Mouse (Mus musculus) midbrain, embryonic 16.5 days (tissue): Measurements from ENCODE around the gene Ankrd10. TPM values are rescaled to one million over a fixed set of nuclear protein-coding genes. Genes with fewer than 3 reads are reported as not detected.

ENCODE experiments used
- ATAC-seq: fragments of 200-750 bp; cut with Nextera tagmentation; 2 replicates; pipeline ENCODE4 v1.8.0; 2017; ENCODE audit warnings: moderate TSS enrichment
- H3K27ac ChIP-seq: fragments of 300-500 bp; sonication (generic); 2 replicates; pipeline ENCODE4 v1.5.1; 2014; ENCODE audit warnings: mild to moderate bottlenecking, low read length, mixed read lengths
- H3K27me3 ChIP-seq: fragments of 300-500 bp; sonication (generic); 2 replicates; pipeline ENCODE4 v1.6.1; 2014; ENCODE audit warnings: low read depth, low read length, mixed read lengths; ENCODE audit not compliant: control insufficient read depth, insufficient read depth
- H3K36me3 ChIP-seq: fragments of 300-500 bp; sonication (generic); 2 replicates; pipeline ENCODE4 v1.6.1; 2014; ENCODE audit warnings: mild to moderate bottlenecking, low read length, moderate library complexity, mixed read lengths; ENCODE audit not compliant: control insufficient read depth, insufficient read depth
- H3K4me1 ChIP-seq: fragments of 300-500 bp; sonication (generic); 2 replicates; pipeline ENCODE4 v1.6.1; 2014; ENCODE audit warnings: mild to moderate bottlenecking, low read length, mixed read lengths; ENCODE audit not compliant: control insufficient read depth, insufficient read depth
- H3K4me2 ChIP-seq: fragments of 300-500 bp; sonication (generic); 2 replicates; pipeline ENCODE4 v1.6.1; 2014; ENCODE audit warnings: mild to moderate bottlenecking, low read length, mixed read lengths
- H3K4me3 ChIP-seq: fragments of 300-500 bp; sonication (generic); 2 replicates; pipeline ENCODE4 v1.5.1; 2014; ENCODE audit warnings: low read depth, mild to moderate bottlenecking, low read length, moderate library complexity, mixed read lengths
- H3K9ac ChIP-seq: fragments of 300-500 bp; sonication (generic); 2 replicates; pipeline ENCODE4 v1.6.1; 2014; ENCODE audit warnings: low read depth, low read length, mixed read lengths
- H3K9me3 ChIP-seq: fragments of 300-500 bp; sonication (generic); replicated peaks from 2 replicates; pipeline ENCODE4 v1.6.1; 2014; ENCODE audit warnings: mild to moderate bottlenecking, low read length, mixed read lengths; ENCODE audit not compliant: control insufficient read depth, poor library complexity, severe bottlenecking
- WGBS: fragments of 180-500 bp; shearing (Covaris S2); extraction: QIAGEN DNeasy Blood & Tissue Kit; methylation state at CpG from one replicate; pipeline ENCODE4 v1.1.7; 2014; 5-methylcytosine and 5-hydroxymethylcytosine counted together
- polyA plus RNA-seq: library from polyadenylated mRNA; unstranded; fragments of >200 nt; fragmentation: Nextera tagmentation; extraction: Ambion mirVana; gene quantifications from 2 replicates; pipeline ENCODE4 v1.2.1, GENCODE M21; 2015

Ankrd10 gene
- polyA plus RNA-seq, 1 experiment from 2014 or later: 90.9 TPM

DNA sequence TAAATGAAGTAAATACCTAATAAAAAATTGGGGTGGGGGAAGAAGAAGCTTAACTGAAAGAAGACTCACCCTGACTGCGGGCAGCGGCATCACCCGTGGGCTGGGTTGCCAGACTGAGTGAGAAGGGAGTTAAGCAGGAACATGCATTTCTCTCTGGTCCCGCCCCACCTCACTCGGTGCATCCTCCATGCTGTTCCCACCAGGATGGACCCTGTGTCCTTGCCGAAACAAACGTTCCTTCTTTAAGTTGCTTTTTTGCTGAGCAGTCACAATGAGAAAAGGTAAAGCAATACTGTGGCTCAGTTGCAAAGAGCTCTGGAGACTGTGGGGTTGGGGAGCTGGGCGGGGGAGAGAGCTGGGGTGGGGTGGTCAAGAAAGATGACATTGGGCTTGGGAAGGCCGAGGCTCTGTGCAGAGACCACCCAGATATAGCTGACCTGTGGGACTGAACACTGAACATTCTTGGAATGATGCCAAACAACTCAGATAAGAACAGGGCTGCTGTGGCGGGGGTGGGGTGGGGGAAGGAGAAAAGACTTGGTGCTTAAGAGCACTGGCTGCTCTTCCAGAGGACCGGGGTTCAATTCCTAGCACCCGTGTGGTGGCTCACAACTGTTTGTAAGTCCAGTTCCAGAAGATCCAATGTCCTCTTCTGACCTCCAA, 42.2 kb downstream of the Ankrd10 start:
- Histone ChIP-seq H3K9ac (no peak overlapping the region), H3K27ac (no peak overlapping the region), H3K4me3 (no peak overlapping the region), H3K4me1 (no peaks in the 10 kb centered on the region), H3K4me2 (no peak overlapping the region), H3K27me3 (no peaks in the 10 kb centered on the region), H3K36me3 (no peaks in the 10 kb centered on the region), H3K9me3 (no peaks in the 10 kb centered on the region)
- 72% methylated on average over 12 of the region's 12 CpGs for whole genome bisulfite sequencing
- no peak for ATAC-seq

GRCm38 (mm10) chr8:11592296-11592695, 43.3 kb downstream of the Ankrd10 start:
- Histone ChIP-seq H3K27ac (no peak overlapping the region), H3K36me3 (no peaks in the 10 kb centered on the region), H3K9ac (no peak overlapping the region), H3K27me3 (no peaks in the 10 kb centered on the region), H3K4me1 (no peaks in the 10 kb centered on the region), H3K4me3 (no peak overlapping the region), H3K9me3 (no peaks in the 10 kb centered on the region), H3K4me2 (no peak overlapping the region)
- 49% methylated on average over 13 of the region's 13 CpGs for WGBS
- no peak for ATAC-seq

DNA sequence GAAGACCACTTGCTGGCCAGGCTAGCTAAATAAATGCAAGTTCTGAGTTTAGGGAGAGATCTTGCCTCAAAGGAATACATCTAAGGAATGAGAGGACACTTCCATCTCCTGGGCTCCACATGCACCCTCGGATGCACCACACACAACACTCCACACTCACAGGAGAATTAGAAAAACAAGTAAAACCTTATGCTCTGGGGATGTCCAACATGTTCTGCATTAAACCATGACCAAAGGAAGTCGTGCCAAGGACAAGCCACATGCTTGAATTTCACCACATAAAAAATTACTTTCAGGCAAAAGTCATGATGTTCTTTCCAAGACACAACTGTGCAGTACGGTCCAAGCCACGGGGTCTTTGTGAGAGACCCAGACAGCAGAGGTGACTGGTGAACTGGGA, 43.7 kb downstream of the Ankrd10 start:
- 88% methylated on average over 4 of the region's 4 CpGs for WGBS
- H3K4me3 ChIP-seq: no peak overlapping the region
- no peak overlapping the region for H3K9ac ChIP-seq
- no peaks in the 10 kb centered on the region for H3K27me3 ChIP-seq
- no peak overlapping the region for H3K4me2 ChIP-seq
- no peaks in the 10 kb centered on the region for H3K36me3 ChIP-seq
- no peaks in the 10 kb centered on the region for H3K4me1 ChIP-seq
- no peak overlapping the region for H3K27ac ChIP-seq
- ATAC-seq: no peak
- no peaks in the 10 kb centered on the region for H3K9me3 ChIP-seq

DNA sequence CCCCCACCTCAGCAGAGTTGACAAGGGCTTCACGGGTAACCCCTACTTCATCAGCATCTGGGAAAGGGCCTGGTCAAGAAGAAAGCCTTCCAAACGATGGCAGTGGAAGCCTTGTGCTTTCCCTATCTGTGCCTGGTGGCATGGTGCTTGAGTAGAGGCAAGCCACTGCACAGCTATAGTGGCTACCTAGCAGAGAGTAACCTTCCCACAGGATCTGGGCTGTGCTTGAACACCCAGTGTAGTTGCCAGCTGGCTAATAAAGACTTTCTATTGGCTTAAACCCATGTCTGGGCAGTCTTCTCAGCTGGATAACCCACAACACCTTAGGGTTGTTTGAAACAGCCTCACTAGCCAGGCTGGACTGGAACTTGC, 49.2 kb downstream of the Ankrd10 start:
- Histone ChIP-seq H3K4me2 (no peak overlapping the region), H3K36me3 (no peaks in the 10 kb centered on the region), H3K4me1 (no peaks in the 10 kb centered on the region), H3K27me3 (no peaks in the 10 kb centered on the region), H3K9me3 (0 out of 2 replicates have a peak, but pooled peaks cover 4% of the 10 kb centered on the region), H3K27ac (no peak overlapping the region), H3K4me3 (no peak overlapping the region), H3K9ac (no peak overlapping the region)
- WGBS: 74% methylated on average over 2 of the region's 2 CpGs
- no peak for ATAC-seq

DNA sequence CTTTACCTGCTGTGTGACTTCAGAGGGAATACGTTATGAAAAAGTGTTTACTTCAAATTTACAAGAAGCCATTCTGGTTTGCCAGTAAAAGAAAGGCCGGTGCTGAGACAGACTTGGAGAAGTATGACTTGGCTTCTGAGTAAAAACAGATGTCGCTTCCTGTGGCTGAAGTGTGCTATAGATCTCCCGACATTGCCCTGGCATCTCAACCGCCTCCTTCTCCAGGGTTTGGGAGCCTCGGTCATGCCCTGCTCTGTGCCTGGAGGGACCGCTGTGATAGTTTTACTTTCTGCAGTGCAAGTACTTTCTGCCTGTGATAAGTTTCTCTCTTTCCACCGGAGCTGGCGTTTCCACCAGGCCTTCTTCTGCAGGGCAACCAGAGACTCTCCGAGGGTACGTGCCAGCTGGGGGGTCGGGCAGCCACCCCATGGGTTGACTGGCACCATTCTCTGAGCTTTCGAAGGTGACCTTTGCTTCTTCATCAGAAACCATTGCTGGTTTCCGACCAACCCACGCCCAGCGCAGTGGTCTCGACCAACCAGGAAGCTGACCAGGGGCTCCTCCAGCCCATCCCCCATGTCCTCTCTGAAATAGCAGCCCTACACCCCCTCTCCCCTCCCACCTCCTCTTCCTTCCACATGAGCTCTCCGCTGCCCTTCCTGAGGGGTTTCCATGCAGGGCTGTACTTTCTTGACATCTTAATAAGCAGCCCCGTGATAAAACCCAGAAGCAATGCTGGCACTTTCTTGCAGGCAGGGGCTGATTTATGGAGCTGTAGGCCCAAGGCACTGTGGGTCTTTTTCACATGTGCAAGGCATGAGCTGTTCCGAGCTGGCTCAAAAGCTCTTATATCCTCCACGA, 49.8 kb downstream of the Ankrd10 start:
- Histone ChIP-seq H3K36me3 (no peaks in the 10 kb centered on the region), H3K9me3 (0 out of 2 replicates have a peak, but pooled peaks cover 4% of the 10 kb centered on the region), H3K27ac (no peak overlapping the region), H3K4me1 (no peaks in the 10 kb centered on the region), H3K4me3 (no peak overlapping the region), H3K27me3 (no peaks in the 10 kb centered on the region), H3K4me2 (no peak overlapping the region), H3K9ac (no peak overlapping the region)
- ATAC-seq: no peak
- WGBS: 88% methylated on average over 21 of the region's 21 CpGs

- ATAC-seq: no peak
- 57% methylated on average over 16 of the region's 16 CpGs for WGBS
- Histone ChIP-seq H3K27ac (no peak overlapping the region), H3K9me3 (no peaks in the 10 kb centered on the region), H3K36me3 (no peaks in the 10 kb centered on the region), H3K4me1 (no peaks in the 10 kb centered on the region), H3K9ac (no peak overlapping the region), H3K27me3 (no peaks in the 10 kb centered on the region), H3K4me2 (no peak overlapping the region), H3K4me3 (no peak overlapping the region)
These were observed 59.8 kb downstream of the Ankrd10 start for GRCm38 (mm10) chr8:11575604-11576384.

DNA sequence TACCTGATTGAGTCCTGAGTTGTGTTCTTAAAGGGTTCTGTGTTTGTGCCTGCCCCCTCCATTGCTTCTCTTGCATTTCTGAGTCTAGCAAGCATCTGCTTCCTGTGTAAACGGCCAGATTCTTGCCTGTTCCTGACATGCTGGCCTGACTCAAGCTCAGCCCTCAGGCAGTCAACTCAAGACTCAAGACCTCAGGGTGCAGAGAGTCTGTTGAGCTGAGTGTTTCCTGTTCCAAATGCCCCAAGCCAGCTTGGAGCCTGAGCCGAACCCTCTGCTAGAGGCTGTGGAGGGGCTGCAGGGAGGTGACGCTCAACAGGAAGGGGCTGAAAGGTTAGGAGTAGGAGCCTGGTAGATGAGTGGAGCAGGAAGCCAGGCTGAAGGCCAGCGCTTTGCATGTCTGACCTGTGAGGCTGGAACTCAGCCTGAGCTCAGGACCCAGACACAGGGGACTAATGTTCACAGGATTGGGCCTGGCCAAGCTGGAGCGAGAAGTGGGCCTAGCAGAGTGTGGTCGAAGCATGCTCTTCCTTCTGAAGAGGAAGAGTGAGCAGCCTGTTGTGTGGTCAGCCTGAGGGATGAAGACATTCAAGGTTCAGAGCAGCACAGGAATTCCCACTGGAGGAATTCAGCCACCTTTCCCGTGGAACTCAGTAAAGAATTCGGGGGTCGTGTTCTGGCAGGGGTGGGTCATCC, 60.5 kb downstream of the Ankrd10 start:
- H3K4me1 ChIP-seq: no peaks in the 10 kb centered on the region
- H3K9ac ChIP-seq: no peak overlapping the region

DNA sequence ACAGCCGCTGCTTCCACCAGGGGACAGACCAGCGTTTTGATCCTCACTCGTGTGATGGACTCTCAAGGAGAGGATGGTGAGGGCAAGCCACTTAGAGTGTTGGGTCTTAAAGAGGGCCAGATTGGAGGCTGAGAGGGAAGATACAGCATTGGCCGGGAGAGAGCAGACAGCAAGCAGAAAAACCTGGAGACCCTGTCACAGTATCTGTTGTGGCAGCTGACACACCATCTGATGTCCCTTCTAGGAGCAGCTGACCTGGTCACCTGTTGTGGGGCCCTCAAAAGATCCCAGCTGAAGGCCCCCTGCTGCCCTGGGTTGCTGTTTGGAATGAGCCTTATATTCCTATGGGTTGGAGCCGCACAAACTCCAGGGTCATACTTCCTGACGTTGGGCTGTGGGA, 63.1 kb downstream of the Ankrd10 start:
- H3K9ac ChIP-seq: no peak overlapping the region
- H3K9me3 ChIP-seq: no peaks in the 10 kb centered on the region
- ATAC-seq: no peak
- H3K4me1 ChIP-seq: no peaks in the 10 kb centered on the region
- no peak overlapping the region for H3K4me2 ChIP-seq
- no peak overlapping the region for H3K4me3 ChIP-seq
- 76% methylated on average over 6 of the region's 6 CpGs for WGBS
- H3K27me3 ChIP-seq: no peaks in the 10 kb centered on the region
- H3K36me3 ChIP-seq: no peaks in the 10 kb centered on the region
- no peak overlapping the region for H3K27ac ChIP-seq

More for the DNA sequence above, 60.5 kb downstream of the Ankrd10 start:
- WGBS: 84% methylated on average over 9 of the region's 9 CpGs
- Histone ChIP-seq H3K4me2 (no peak overlapping the region), H3K36me3 (no peaks in the 10 kb centered on the region), H3K9me3 (no peaks in the 10 kb centered on the region), H3K27ac (no peak overlapping the region), H3K4me3 (no peak overlapping the region), H3K27me3 (no peaks in the 10 kb centered on the region)
- no peak for ATAC-seq
